Mouse (Mus musculus) stomach, embryonic 16.5 days (tissue): ENCODE measurements around the gene Oca2. TPM values are rescaled to one million over a fixed set of nuclear protein-coding genes. Genes with fewer than 3 reads are reported as not detected.

Experiments
- ATAC-seq: fragments of 200-750 bp; cut with Nextera tagmentation; 2 replicates; pipeline ENCODE4 v1.8.0; 2017; ENCODE audit warnings: moderate number of reproducible peaks, moderate TSS enrichment; ENCODE audit not compliant: insufficient read depth, low FRiP score
- H3K27ac ChIP-seq: fragments of 300-500 bp; sonication (generic); 2 replicates; pipeline ENCODE4 v1.5.1; 2014; ENCODE audit warnings: low read length
- H3K27me3 ChIP-seq: fragments of 300-500 bp; sonication (generic); 2 replicates; pipeline ENCODE4 v1.6.1; 2014; ENCODE audit warnings: low read length, control low read depth, mixed read lengths; ENCODE audit not compliant: control insufficient read depth, insufficient read depth
- H3K36me3 ChIP-seq: fragments of 300-500 bp; sonication (generic); 2 replicates; pipeline ENCODE4 v1.6.1; 2014; ENCODE audit warnings: low read length; ENCODE audit not compliant: control insufficient read depth, insufficient read depth
- H3K4me1 ChIP-seq: fragments of 300-500 bp; sonication (generic); 2 replicates; pipeline ENCODE4 v1.6.1; 2014; ENCODE audit warnings: low read length, control low read depth, mixed read lengths; ENCODE audit not compliant: control insufficient read depth, insufficient read depth
- H3K4me2 ChIP-seq: fragments of 300-500 bp; sonication (generic); 2 replicates; pipeline ENCODE4 v1.6.1; 2014; ENCODE audit warnings: low read depth, low read length, mixed read lengths
- H3K4me3 ChIP-seq: fragments of 300-500 bp; sonication (generic); replicated peaks from 2 replicates; pipeline ENCODE4 v1.5.1; 2014; ENCODE audit warnings: mild to moderate bottlenecking, low read length
- H3K9ac ChIP-seq: fragments of 300-500 bp; sonication (generic); 2 replicates; pipeline ENCODE4 v1.6.1; 2014; ENCODE audit warnings: low read length
- H3K9me3 ChIP-seq: fragments of 300-500 bp; sonication (generic); replicated peaks from 2 replicates; pipeline ENCODE4 v1.6.1; 2016; ENCODE audit warnings: low read length, control low read depth; ENCODE audit not compliant: control insufficient read depth
- WGBS: fragments of 180-500 bp; shearing (Covaris S2); extraction: QIAGEN DNeasy Blood & Tissue Kit; methylation state at CpG from one replicate; pipeline ENCODE4 v1.1.7; 2014; 5-methylcytosine and 5-hydroxymethylcytosine counted together
- polyA plus RNA-seq: library from polyadenylated mRNA; unstranded; fragments of >200 nt; fragmentation: Nextera tagmentation; extraction: Ambion mirVana; gene quantifications from 2 replicates; pipeline ENCODE4 v1.2.1, GENCODE M21; 2015

Gene Oca2
- polyA plus RNA-seq, 1 experiment from 2014 or later: 0.08 TPM

DNA sequence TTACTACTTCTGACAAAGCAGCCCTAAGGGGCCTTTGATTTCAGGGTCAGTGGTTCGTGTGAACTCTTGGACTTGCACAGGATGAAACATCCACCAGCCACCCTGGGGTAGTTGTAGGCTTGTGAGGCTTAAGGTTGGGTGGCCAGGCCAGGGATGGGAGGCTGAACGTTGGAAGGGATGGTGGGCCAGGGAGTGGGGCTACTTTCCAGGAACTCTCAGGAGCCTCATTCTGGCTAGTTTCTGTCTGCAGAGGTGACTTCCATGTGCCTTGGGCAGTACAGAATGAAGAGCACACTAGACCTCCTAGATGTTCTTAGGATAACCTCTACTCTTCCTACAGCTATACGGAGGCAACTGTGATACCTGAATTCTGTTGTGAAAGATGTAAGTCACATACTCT lies 2.9 kb upstream of the Oca2 start:
- H3K27me3 ChIP-seq: no peaks in the 10 kb centered on the region
- 81% methylated on average over 3 of the region's 3 CpGs for WGBS
- no peak overlapping the region for H3K4me3 ChIP-seq
- no peak overlapping the region for H3K27ac ChIP-seq
- H3K9ac ChIP-seq: no peak overlapping the region
- H3K36me3 ChIP-seq: no peaks in the 10 kb centered on the region
- no peak overlapping the region for H3K4me2 ChIP-seq
- no peaks in the 10 kb centered on the region for H3K4me1 ChIP-seq
- no peak for ATAC-seq
- no peaks in the 10 kb centered on the region for H3K9me3 ChIP-seq

DNA sequence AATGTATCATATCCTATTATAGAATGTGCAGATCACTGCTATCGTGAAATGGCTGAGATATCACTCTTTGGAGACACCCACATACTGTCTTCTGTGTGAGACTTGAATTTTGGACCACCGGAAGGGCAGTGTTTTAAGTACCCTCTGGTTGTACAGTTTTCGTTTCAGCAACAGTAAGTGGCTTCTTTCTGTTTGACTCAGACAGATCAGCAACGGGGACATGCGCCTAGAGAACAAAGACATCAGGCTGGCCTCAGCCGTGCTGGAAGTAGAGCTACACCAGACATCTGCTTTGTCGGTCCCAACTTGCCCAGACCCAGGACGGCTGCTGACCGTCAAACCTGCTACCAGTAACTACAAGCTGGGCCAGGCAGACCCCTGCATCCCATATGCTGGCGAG lies 15.0 kb downstream of the Oca2 start:
- H3K4me2 ChIP-seq: no peak overlapping the region
- no peaks in the 10 kb centered on the region for H3K4me1 ChIP-seq
- H3K27me3 ChIP-seq: no peaks in the 10 kb centered on the region
- no peak overlapping the region for H3K4me3 ChIP-seq
- H3K9ac ChIP-seq: no peak overlapping the region
- H3K36me3 ChIP-seq: no peaks in the 10 kb centered on the region
- no peak overlapping the region for H3K27ac ChIP-seq
- no peaks in the 10 kb centered on the region for H3K9me3 ChIP-seq
- WGBS: 78% methylated on average over 10 of the region's 10 CpGs
- no peak for ATAC-seq

DNA sequence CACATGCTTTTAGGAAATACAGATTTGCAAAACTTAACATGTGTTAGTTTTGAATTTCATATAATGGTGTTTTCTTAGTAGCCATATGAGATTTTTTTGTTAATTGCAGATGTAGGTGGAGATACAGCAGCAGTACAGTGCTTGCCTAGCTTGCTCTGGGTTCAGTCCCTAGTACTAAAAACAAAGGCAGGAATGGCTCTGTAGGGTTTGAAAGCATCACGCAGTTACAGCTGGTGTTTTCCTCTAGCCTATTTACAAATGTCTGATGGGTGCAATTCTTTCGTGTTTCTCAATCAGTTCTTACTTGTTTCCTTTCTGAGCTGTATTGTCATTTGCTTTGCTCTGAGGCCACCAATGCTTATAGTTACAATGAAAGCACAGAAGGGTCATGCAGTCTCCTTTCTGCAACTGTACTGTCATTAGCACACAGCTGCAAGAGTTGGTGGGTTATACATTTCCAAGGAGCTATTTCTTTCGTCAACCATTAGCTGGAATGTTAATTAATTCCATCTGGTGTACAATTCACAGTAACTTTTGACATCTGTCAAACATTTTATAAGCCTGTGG lies 18.4 kb downstream of the Oca2 start:
- no peak overlapping the region for H3K4me2 ChIP-seq
- H3K27me3 ChIP-seq: no peaks in the 10 kb centered on the region
- H3K9ac ChIP-seq: no peak overlapping the region
- H3K9me3 ChIP-seq: no peaks in the 10 kb centered on the region
- WGBS: 71% methylated on average over 3 of the region's 3 CpGs
- H3K4me1 ChIP-seq: no peaks in the 10 kb centered on the region
- H3K4me3 ChIP-seq: no peak overlapping the region
- no peaks in the 10 kb centered on the region for H3K36me3 ChIP-seq
- H3K27ac ChIP-seq: no peak overlapping the region
- ATAC-seq: no peak

DNA sequence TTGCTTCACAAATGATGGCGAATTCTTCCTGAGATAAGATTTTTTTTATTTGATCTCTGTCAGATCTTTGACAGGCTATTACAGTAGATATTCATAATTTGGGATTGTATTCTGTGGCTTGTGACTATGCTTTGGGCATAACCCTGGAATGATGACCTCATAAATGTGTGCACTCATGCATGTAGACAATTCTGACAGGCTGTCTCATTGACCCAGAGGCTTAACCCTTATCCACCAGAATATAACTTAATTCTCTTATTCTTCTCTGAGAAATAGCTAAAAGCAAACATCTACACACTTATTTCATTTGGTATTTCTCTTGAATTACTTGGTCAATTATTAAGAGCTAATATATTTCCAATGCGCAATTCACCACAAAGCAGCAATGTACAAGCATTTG lies 37.9 kb downstream of the Oca2 start:
- Histone ChIP-seq H3K9me3 (no peaks in the 10 kb centered on the region), H3K36me3 (no peaks in the 10 kb centered on the region), H3K4me1 (no peaks in the 10 kb centered on the region), H3K27me3 (no peaks in the 10 kb centered on the region), H3K9ac (no peak overlapping the region), H3K27ac (no peak overlapping the region), H3K4me3 (no peak overlapping the region), H3K4me2 (no peak overlapping the region)
- ATAC-seq: no peak
- WGBS: 85% methylated on average over 2 of the region's 2 CpGs

DNA sequence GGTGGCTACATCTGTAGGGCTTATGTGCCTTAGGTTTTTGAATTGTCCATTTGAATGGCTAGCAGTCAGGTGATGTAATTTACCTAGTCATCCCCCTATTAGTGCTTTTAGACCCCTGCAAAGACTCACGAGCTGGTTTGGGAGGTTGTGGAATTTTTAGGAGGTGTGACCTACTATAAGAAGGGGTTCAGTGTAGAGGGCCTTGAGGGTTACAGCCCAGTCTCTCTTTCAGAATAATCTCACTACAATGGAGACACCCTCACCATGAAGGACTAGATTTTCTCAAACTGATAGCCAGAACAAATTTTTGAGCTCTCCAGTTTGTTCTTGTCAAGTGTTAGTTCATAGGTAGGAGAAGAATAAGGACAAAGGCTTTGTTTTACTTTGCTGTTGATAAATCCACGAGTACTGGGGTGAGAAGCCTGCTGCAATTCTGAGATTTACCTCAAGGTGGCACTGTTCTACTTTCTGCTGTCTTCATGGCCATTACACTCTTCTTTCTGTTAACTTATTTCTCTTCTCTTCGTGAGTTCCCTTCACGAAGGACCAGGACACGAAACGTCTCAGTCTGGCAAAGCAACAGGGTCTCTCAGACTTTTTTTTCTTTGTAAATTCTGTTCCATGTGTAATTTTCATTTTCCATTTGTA lies 52.0 kb downstream of the Oca2 start:
- no peak overlapping the region for H3K4me3 ChIP-seq
- WGBS: 26% methylated on average over 6 of the region's 6 CpGs
- no peaks in the 10 kb centered on the region for H3K9me3 ChIP-seq
- H3K9ac ChIP-seq: no peak overlapping the region
- H3K4me2 ChIP-seq: no peak overlapping the region
- no peaks in the 10 kb centered on the region for H3K27me3 ChIP-seq
- H3K36me3 ChIP-seq: no peaks in the 10 kb centered on the region
- no peak overlapping the region for H3K27ac ChIP-seq
- no peak for ATAC-seq
- H3K4me1 ChIP-seq: no peaks in the 10 kb centered on the region

DNA sequence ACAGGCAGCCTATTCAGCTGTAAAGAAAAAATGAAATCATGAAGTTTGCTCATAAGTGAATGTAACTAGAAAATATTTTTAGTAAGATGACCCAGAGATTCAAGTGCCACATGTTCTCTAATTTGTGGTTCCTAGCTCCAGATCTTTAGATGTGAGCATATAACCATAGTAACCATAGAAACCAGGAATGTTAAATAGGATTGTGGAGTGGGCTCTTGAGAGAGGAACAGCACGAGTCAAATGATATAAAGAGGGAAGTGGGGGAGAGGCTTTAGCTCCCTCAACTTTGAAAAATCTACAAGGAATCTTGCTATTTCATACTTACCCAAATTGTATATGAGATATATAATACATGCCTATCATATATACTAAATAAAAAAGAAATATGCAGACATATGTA lies 64.8 kb downstream of the Oca2 start:
- H3K27me3 ChIP-seq: no peaks in the 10 kb centered on the region
- no peaks in the 10 kb centered on the region for H3K36me3 ChIP-seq
- no peaks in the 10 kb centered on the region for H3K4me1 ChIP-seq
- H3K27ac ChIP-seq: no peak overlapping the region
- 13% methylated on average over 1 of the region's 1 CpGs for WGBS
- no peak for ATAC-seq
- no peak overlapping the region for H3K4me3 ChIP-seq
- H3K4me2 ChIP-seq: no peak overlapping the region
- H3K9ac ChIP-seq: no peak overlapping the region
- H3K9me3 ChIP-seq: no peaks in the 10 kb centered on the region

- no peaks in the 10 kb centered on the region for H3K9me3 ChIP-seq
- 86% methylated on average over 5 of the region's 5 CpGs for WGBS
- no peak for ATAC-seq
- H3K36me3 ChIP-seq: no peaks in the 10 kb centered on the region
- no peak overlapping the region for H3K27ac ChIP-seq
- H3K9ac ChIP-seq: no peak overlapping the region
- no peak overlapping the region for H3K4me3 ChIP-seq
- H3K4me1 ChIP-seq: no peaks in the 10 kb centered on the region
- no peaks in the 10 kb centered on the region for H3K27me3 ChIP-seq
- H3K4me2 ChIP-seq: no peak overlapping the region
Measured at GRCm38 (mm10) chr7:56314358-56314757, 74.8 kb downstream of the Oca2 start.

DNA sequence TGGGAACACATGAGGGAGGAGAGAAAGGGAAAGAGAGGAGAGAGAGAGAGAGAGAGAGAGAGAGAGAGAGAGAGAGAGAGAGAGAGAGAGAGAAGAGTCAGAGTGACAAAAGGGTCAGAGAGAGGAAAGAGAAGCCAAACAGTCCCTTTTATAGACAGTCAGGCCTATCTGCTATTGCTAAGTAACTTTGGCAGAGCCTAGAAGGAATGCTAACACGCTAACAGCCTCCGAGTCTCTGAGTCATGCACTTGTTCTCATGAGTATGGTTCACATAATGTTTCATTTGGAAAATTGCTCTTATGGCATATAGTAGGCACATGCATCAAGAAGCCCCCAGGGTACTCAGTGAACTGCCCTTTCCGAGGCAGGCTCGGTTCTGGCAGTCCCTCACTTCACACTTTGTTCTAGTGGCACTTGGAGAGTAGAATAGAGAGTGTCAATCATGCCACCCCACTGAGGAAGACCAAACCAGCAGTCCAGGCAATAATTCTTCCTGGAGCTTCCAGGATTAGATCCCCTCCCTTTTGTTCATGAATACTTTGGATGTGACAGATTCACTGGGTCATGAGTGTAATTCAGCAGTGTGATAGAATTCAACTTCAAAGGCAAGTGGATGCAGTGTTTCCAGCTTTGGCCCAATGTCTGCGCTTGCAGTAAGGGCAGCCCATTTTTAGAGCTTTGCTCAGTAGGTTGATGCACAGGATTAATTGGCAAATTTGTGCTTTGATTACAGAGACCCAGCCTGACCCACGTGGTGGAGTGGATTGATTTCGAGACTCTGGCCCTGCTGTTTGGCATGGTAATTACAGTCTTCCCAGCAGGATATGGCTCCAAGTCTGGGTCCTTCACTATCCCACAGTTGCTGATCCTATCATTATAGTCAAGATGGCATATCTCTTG lies 76.3 kb downstream of the Oca2 start:
- ATAC-seq: no peak
- Histone ChIP-seq H3K27ac (no peak overlapping the region), H3K9me3 (no peaks in the 10 kb centered on the region), H3K4me3 (no peak overlapping the region), H3K4me2 (no peak overlapping the region), H3K9ac (no peak overlapping the region), H3K27me3 (no peaks in the 10 kb centered on the region), H3K4me1 (no peaks in the 10 kb centered on the region), H3K36me3 (no peaks in the 10 kb centered on the region)
- 66% methylated on average over 7 of the region's 7 CpGs for WGBS

GRCm38 (mm10) chr7:56327738-56328137 lies 88.2 kb downstream of the Oca2 start:
- 39% methylated on average over 4 of the region's 4 CpGs for WGBS
- ATAC-seq: no peak
- H3K27me3 ChIP-seq: no peaks in the 10 kb centered on the region

More at GRCm38 (mm10) chr7:56327738-56328137, 88.2 kb downstream of the Oca2 start:
- Histone ChIP-seq H3K4me3 (no peak overlapping the region), H3K4me2 (no peak overlapping the region), H3K4me1 (no peaks in the 10 kb centered on the region), H3K27ac (no peak overlapping the region), H3K9ac (no peak overlapping the region), H3K9me3 (no peaks in the 10 kb centered on the region), H3K36me3 (no peaks in the 10 kb centered on the region)
